Mouse (Mus musculus): ENCODE measurements around the gene Plvap.

DNA sequence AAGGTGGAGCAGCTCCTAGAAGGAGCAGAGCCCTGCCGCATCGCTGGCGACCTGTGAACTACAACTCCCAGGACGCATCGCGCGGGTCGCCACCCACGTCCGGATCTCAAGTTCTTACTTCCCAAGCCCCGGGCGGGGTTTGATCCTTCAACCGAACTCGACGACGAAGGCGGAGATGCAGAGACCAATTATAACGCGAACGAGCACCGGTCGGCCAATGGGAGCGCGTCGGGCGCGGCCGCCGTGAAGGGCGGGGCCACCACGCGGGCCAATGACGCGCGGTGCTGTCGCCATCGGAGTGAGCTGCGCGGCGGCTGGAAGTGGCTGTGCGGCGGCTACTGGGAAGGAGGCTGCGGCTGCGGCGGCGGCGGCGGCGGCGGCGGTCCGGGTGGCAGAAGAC lies 42.6 kb downstream of the Plvap start, which contains the start of gene Dda1:
- peak; percentile 54; the same call in 1 of the 2 replicates for TF ChIP-seq POLR2A (IDR thresholded peaks at IDR 0.05; ENCODE audit: insufficient read depth, low read depth, low read length)
- TF ChIP-seq CTCF (IDR thresholded peaks at IDR 0.05) = no peak
- no peak for TF ChIP-seq EP300 (IDR thresholded peaks at IDR 0.05; ENCODE audit: insufficient read depth, low read depth, low read length)
